Mouse (Mus musculus): ENCODE measurements around the gene Fsip1. TPM values are rescaled to one million over a fixed set of nuclear protein-coding genes. Genes with fewer than 3 reads are reported as not detected.

Fsip1 gene
- polyA plus RNA-seq, 1 experiment from 2014 or later = 0.19 TPM

GRCm38 (mm10) chr2:118128313-118128712 lies 128.5 kb downstream of the Fsip1 start:
- H3K4me2 ChIP-seq (replicated peaks) = no peak overlapping the region
- no peak overlapping the region for H3K9ac ChIP-seq
- H3K4me3 ChIP-seq (replicated peaks) = no peak overlapping the region
- H3K9me3 ChIP-seq = no peaks in the 10 kb centered on the region
- H3K4me1 ChIP-seq (replicated peaks) = no peaks in the 10 kb centered on the region
- no peaks in the 10 kb centered on the region for H3K27me3 ChIP-seq (replicated peaks)
- no peak overlapping the region for H3K27ac ChIP-seq
- H3K36me3 ChIP-seq = 0 out of 2 replicates have a peak, but pooled peaks cover 4% of the 10 kb centered on the region
- ATAC-seq = peak; percentile 78
- 36% methylated on average over 3 of the region's 3 CpGs for WGBS

DNA sequence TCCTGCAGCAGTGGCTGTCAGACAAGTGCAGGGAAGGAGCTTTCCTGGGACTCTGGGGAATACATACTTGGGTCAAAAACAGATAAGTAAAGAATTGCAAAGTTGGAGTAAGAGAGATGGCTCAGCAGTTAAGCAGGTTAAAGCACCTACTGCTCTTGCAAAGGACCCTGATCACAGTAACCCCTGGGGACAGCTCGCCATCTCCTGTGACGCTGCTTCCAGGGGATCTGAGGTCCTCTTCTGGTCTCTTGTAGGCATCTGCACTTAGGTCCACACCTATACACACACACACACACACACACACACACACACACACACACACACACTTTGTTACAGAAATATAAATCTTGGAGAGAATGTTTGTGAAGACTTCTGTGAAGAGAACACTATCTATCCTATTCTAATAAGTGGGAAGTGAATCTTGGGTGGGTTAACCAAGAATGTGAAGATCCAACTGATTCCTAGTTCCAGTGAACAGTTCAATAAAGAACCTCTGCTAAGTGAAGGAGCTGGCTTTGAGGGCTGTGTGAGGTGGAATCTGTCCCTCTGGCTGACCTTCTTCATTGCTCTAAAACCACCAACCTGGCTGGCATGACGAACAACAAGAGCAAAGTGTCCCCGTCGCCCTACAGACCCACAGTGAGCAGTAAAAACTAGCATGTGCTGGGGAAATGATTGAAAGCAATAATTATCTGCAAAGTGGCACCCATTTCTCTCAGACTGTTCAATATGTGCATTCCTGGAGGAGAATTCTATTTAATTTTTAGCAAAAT lies 129.1 kb downstream of the Fsip1 start:
- Histone ChIP-seq H3K4me2 (replicated peaks) (no peak overlapping the region), H3K36me3 (0 out of 2 replicates have a peak, but pooled peaks cover 7% of the 10 kb centered on the region), H3K4me3 (replicated peaks) (no peak overlapping the region), H3K27me3 (replicated peaks) (no peaks in the 10 kb centered on the region), H3K27ac (no peak overlapping the region), H3K9me3 (no peaks in the 10 kb centered on the region), H3K9ac (no peak overlapping the region), H3K4me1 (replicated peaks) (no peaks in the 10 kb centered on the region)
- 79% methylated on average over 5 of the region's 5 CpGs for WGBS
- ATAC-seq = no peak

GRCm38 (mm10) chr2:118125943-118126470 lies 130.8 kb downstream of the Fsip1 start:
- H3K27ac ChIP-seq = no peak overlapping the region
- H3K4me2 ChIP-seq (replicated peaks) = no peak overlapping the region; the same call in 1 of the 2 replicates
- H3K4me1 ChIP-seq (replicated peaks) = no peaks in the 10 kb centered on the region
- 0 out of 2 replicates have a peak, but pooled peaks cover 7% of the 10 kb centered on the region for H3K36me3 ChIP-seq
- WGBS = 57% methylated on average over 7 of the region's 7 CpGs
- H3K27me3 ChIP-seq (replicated peaks) = no peaks in the 10 kb centered on the region
- no peak overlapping the region for H3K9ac ChIP-seq
- H3K4me3 ChIP-seq (replicated peaks) = no peak overlapping the region
- peak; percentile 67 for ATAC-seq
- H3K9me3 ChIP-seq = no peaks in the 10 kb centered on the region

DNA sequence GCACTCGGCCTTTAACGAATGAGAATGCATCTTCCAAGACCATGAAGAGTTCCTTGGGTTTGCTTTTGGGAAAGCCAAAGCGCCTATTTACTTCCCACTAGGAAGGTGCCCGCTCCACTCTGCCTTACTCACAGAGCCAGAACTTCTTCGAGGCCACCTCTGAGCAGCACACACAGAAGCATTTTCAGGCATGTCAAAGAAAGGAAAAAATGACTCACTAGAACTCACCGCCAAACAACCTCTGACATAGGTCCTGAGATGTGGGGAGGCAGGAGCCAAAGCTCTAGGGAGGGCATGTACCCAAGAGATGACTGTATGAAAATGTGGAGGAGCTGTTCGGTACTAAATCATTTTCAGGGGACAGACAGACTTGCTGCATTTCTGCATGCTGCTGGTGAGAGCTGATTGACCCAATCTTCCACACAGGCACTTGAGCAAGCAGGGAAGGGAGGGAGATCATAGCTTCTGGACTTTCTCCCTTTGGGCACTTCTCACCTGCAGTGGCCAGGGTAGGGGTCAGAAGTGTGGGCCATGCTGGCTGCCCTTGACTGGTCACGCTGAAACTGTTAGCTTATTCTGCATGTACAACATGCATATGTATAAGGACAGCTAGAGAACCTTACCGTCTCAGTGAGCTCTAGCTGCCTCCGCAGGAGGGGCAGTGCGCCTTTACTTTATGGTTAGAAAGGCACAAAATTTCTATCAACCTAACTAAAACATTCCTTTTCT lies 131.4 kb downstream of the Fsip1 start:
- H3K36me3 ChIP-seq = peaks cover 11% of the 10 kb centered on the region

DNA sequence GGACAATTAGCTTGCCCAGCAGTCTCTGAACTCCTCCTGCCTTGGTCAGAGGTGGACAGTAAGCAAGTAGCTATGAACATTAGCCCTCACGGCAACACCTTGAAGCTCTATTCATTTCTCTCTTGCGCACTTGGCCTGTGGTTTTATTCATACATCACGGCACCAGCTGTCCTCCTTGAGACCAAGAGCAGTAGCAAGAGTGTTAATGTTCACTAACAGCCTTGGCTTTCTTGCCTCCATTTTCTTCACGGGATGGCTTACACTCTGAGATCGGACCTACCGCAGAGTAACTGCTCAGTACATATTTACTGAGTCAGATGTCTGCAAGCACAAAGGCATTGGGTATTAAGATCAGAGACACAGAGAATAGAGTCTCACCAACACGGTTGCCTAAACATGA lies 132.3 kb downstream of the Fsip1 start:
- H3K27me3 ChIP-seq (replicated peaks) = no peaks in the 10 kb centered on the region
- no peak for ATAC-seq
- no peak overlapping the region for H3K4me3 ChIP-seq (replicated peaks)
- H3K9ac ChIP-seq = no peak overlapping the region
- H3K4me2 ChIP-seq (replicated peaks) = no peak overlapping the region
- whole genome bisulfite sequencing = 80% methylated on average over 7 of the region's 7 CpGs
- H3K36me3 ChIP-seq = peaks cover 19% of the 10 kb centered on the region
- H3K4me1 ChIP-seq (replicated peaks) = no peaks in the 10 kb centered on the region
- no peaks in the 10 kb centered on the region for H3K9me3 ChIP-seq
- no peak overlapping the region for H3K27ac ChIP-seq

More for the DNA sequence above, 131.4 kb downstream of the Fsip1 start:
- no peak overlapping the region for H3K4me3 ChIP-seq (replicated peaks)
- 78% methylated on average over 11 of the region's 11 CpGs for WGBS
- peak overlapping the region; percentile 15; the same call in 1 of the 2 replicates for H3K27ac ChIP-seq
- ATAC-seq = peak; percentile 54
- H3K4me1 ChIP-seq (replicated peaks) = no peaks in the 10 kb centered on the region
- H3K27me3 ChIP-seq (replicated peaks) = no peaks in the 10 kb centered on the region
- H3K9ac ChIP-seq = no peak overlapping the region
- H3K9me3 ChIP-seq = no peaks in the 10 kb centered on the region
- no peak overlapping the region for H3K4me2 ChIP-seq (replicated peaks)

DNA sequence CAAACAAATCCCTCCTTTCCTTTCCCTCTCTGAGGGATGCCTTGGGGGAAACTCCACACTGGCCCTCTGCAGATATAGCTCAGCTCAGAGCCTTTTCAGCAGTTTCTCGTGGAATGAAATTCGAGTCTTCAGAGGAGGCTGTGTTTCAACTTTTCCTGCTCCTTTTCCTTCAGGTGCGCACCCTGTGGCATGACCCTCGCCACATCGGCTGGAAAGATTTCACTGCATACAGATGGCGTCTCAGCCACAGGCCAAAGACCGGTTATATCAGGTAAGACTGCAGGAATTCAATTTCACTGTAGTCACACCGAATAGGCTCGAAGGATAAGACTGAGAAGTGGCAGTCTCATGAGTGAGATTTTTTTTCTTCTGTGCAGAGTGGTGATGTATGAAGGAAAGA lies 133.0 kb downstream of the Fsip1 start:
- WGBS = 91% methylated on average over 9 of the region's 9 CpGs
- H3K9ac ChIP-seq = no peak overlapping the region
- no peak for ATAC-seq
- no peak overlapping the region for H3K4me3 ChIP-seq (replicated peaks)
- H3K4me1 ChIP-seq (replicated peaks) = no peaks in the 10 kb centered on the region
- no peak overlapping the region for H3K27ac ChIP-seq
- H3K36me3 ChIP-seq = peaks cover 24% of the 10 kb centered on the region
- no peak overlapping the region for H3K4me2 ChIP-seq (replicated peaks)
- no peaks in the 10 kb centered on the region for H3K27me3 ChIP-seq (replicated peaks)
- no peaks in the 10 kb centered on the region for H3K9me3 ChIP-seq

- Histone ChIP-seq H3K4me2 (replicated peaks) (no peak overlapping the region), H3K9ac (no peak overlapping the region), H3K27me3 (replicated peaks) (no peaks in the 10 kb centered on the region), H3K4me3 (replicated peaks) (no peak overlapping the region), H3K9me3 (no peaks in the 10 kb centered on the region), H3K36me3 (peaks cover 29% of the 10 kb centered on the region), H3K4me1 (replicated peaks) (no peaks in the 10 kb centered on the region), H3K27ac (no peak overlapping the region)
- ATAC-seq = no peak
- WGBS = 96% methylated on average over 6 of the region's 6 CpGs
These were observed 134.5 kb downstream of the Fsip1 start for GRCm38 (mm10) chr2:118122291-118122690.

DNA sequence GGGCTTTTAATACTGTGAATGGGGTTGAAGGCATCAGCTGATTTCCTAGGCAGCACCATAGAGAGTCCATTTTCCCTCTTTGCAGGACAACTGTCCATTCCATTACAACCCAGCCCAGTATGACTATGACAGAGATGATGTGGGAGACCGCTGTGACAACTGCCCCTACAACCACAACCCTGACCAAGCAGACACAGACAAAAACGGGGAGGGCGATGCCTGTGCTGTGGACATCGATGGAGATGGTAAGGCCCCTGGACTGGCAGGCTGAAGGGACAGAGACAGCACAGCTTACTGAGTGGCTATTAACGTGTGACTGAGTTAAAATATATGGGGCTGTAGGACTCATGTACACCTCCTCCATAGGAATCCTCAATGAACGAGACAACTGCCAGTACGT lies 136.0 kb downstream of the Fsip1 start:
- Histone ChIP-seq H3K4me2 (replicated peaks) (no peak overlapping the region), H3K27me3 (replicated peaks) (no peaks in the 10 kb centered on the region), H3K4me3 (replicated peaks) (no peak overlapping the region), H3K36me3 (peaks cover 29% of the 10 kb centered on the region), H3K9me3 (no peaks in the 10 kb centered on the region), H3K27ac (no peak overlapping the region), H3K4me1 (replicated peaks) (peaks cover 1% of the 10 kb centered on the region; the same call in 1 of the 2 replicates), H3K9ac (no peak overlapping the region)
- no peak for ATAC-seq
- WGBS = 91% methylated on average over 7 of the region's 7 CpGs

GRCm38 (mm10) chr2:118120095-118120494 lies 136.7 kb downstream of the Fsip1 start:
- H3K9me3 ChIP-seq = no peaks in the 10 kb centered on the region
- WGBS = 94% methylated on average over 11 of the region's 11 CpGs
- H3K9ac ChIP-seq = no peak overlapping the region
- no peak for ATAC-seq
- peaks cover 29% of the 10 kb centered on the region for H3K36me3 ChIP-seq
- no peak overlapping the region for H3K4me2 ChIP-seq (replicated peaks)
- peaks cover 6% of the 10 kb centered on the region; the same call in 1 of the 2 replicates for H3K4me1 ChIP-seq (replicated peaks)
- no peaks in the 10 kb centered on the region for H3K27me3 ChIP-seq (replicated peaks)
- no peak overlapping the region for H3K27ac ChIP-seq
- H3K4me3 ChIP-seq (replicated peaks) = no peak overlapping the region

DNA sequence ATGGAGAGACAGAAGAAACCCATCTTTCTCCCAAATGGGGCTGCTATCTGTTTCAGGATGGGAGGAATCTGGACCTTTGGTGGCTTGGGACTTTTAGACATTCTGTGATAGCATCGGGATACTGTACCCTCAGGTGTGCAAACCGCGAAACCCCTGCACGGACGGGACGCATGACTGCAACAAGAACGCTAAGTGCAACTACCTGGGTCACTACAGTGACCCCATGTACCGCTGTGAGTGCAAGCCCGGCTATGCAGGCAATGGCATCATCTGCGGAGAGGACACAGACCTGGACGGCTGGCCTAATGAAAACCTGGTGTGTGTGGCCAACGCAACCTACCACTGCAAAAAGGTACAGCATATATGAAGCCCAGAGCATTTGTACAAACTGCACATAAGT lies 137.1 kb downstream of the Fsip1 start:
- peaks cover 29% of the 10 kb centered on the region for H3K36me3 ChIP-seq
- no peak overlapping the region for H3K9ac ChIP-seq
- no peak overlapping the region for H3K4me3 ChIP-seq (replicated peaks)
- 96% methylated on average over 12 of the region's 12 CpGs for WGBS
- no peaks in the 10 kb centered on the region for H3K9me3 ChIP-seq
- H3K27ac ChIP-seq = no peak overlapping the region
- H3K4me1 ChIP-seq (replicated peaks) = peaks cover 6% of the 10 kb centered on the region; the same call in 1 of the 2 replicates
- no peak for ATAC-seq
- H3K4me2 ChIP-seq (replicated peaks) = no peak overlapping the region
- H3K27me3 ChIP-seq (replicated peaks) = no peaks in the 10 kb centered on the region

GRCm38 (mm10) chr2:118118515-118118914 lies 138.3 kb downstream of the Fsip1 start:
- H3K27ac ChIP-seq = no peak overlapping the region
- no peak overlapping the region for H3K4me3 ChIP-seq (replicated peaks)
- no peaks in the 10 kb centered on the region for H3K27me3 ChIP-seq (replicated peaks)
- peaks cover 6% of the 10 kb centered on the region; the same call in 1 of the 2 replicates for H3K4me1 ChIP-seq (replicated peaks)
- ATAC-seq = no peak
- H3K36me3 ChIP-seq = peaks cover 27% of the 10 kb centered on the region
- no peak overlapping the region for H3K4me2 ChIP-seq (replicated peaks)
- no peaks in the 10 kb centered on the region for H3K9me3 ChIP-seq
- WGBS = 95% methylated on average over 7 of the region's 7 CpGs
- H3K9ac ChIP-seq = no peak overlapping the region

- Histone ChIP-seq H3K9me3 (no peaks in the 10 kb centered on the region), H3K27me3 (replicated peaks) (no peaks in the 10 kb centered on the region), H3K9ac (no peak overlapping the region), H3K4me2 (replicated peaks) (no peak overlapping the region), H3K4me3 (replicated peaks) (no peak overlapping the region), H3K27ac (no peak overlapping the region), H3K4me1 (replicated peaks) (peaks cover 6% of the 10 kb centered on the region), H3K36me3 (peaks cover 22% of the 10 kb centered on the region)
- 87% methylated on average over 6 of the region's 6 CpGs for WGBS
- ATAC-seq = no peak
These were observed 138.7 kb downstream of the Fsip1 start for GRCm38 (mm10) chr2:118118045-118118444.

Measured in intestine, embryonic 15.5 days (tissue).